Mouse (Mus musculus) gastrocnemius, postnatal 36 days (tissue): Measurements from ENCODE around the gene Clca4b. TPM values are rescaled to one million over a fixed set of nuclear protein-coding genes. Genes with fewer than 3 reads are reported as not detected.
"Not testable (repeated sequence)": the region's sequence is repeated elsewhere in the genome, so short reads cannot be mapped to it uniquely, and the experiment has no call there.

Source experiments
- DNase-seq, 2 experiments: peaks; one replicate each; pipeline ENCODE4 v3.0.0; 2022
- intact Hi-C: fragments of 180-260 bp; cut with DNase I; formaldehyde crosslinking; loops from one replicate; pipeline ENCODE4 v1.15.1; 2025
- long read RNA-seq, 2 experiments: library from polyadenylated mRNA; stranded (forward); transcript quantifications; one replicate each; pipeline ENCODE4 v2.0.0; 2021
- total RNA-seq, 2 experiments: library from RNA; stranded (reverse); gene quantifications; 2 replicates each; pipeline ENCODE4 v1.2.3; 2021

The Clca4b gene
- total RNA-seq: not detected
- long read RNA-seq, experiment 1: 0 reads
- long read RNA-seq, experiment 2: 0 reads

DNA sequence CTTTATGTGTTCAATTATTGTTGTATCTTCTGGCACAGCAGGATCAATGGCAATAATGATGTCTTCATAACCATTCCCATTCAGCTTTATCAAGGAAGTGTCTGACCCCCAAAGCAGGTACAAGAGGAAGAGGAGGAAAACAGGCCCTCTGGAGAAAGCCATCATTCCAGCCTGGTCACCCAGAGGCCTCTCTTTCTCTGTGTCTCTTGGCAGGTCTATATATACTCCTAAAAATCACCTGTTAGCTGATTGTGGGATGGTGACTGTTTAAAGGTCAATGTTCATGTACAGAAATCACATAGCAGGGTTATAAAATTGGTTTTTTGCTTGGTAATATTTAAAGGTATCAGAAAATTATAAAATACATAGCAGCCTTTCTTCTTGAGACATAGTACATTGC lies at the start of gene Clca4b:
Gene Clca4b (minus strand): TSS at position 195 of the 400 bp plus-strand sequence.
- intact Hi-C loops: no loop called here
- no peak for DNase-seq

DNA sequence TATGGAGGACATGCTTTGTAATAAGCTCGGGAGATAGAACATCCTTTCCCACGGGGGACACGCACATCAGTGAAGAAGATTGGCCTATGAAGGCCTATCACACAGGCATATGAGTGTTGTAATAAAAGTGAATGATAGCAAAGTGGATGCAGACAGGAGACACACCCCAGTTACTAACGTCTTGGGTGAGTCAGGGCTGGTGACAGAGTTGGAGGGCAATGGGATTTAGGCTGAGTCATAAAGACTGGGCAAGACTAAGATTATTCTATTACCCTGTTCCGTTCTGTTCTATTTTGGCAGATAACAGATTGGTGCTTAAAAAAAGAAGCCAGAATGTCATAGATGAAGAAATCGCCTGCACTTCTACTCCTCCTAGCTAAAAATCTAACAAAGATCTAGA lies 48.2 kb upstream of the Clca4b start:
- intact Hi-C loops: no loop called here
- DNase-seq: no peak

DNA sequence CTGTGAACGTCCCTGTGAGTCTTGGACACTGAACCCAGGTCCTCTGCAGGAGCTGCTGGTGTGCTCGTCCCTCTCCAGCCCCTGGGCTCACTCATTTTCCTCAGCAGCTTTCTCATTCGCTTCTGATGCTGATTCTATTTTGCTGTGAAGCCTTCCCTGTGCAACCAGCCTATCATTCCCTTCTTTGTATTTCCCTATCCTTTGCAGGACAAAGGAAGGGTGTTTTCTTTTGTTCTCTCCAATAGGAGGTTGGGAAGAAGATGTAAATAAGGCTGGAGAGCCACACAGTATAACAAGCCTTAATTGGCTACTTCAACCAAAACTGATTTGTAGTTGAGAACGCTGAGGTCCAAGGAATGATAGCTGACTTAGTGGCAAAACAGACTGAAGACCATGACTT lies 45.3 kb upstream of the Clca4b start:
- intact Hi-C loops: no loop called here
- no peak for DNase-seq

DNA sequence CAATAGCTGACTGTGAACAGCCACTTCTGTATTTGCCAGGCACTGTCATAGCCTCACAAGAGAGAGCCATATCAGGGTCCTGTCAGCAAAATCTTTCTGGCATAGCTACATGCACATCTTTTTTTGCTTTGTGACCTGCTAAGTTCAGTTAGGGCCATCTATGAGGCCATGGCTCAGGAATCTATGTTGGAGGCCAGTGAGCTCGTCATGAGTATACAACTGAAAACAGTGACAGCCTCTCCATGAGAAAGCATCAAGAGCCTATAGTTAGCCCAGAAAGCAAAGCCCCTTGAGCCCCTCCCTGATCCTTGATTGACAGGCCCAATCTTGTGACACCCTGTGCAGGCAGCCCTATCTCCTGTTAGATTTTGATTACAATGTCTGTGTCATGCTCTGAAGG lies 43.8 kb upstream of the Clca4b start:
- DNase-seq: no peak
- intact Hi-C loops: no loop called here

DNA sequence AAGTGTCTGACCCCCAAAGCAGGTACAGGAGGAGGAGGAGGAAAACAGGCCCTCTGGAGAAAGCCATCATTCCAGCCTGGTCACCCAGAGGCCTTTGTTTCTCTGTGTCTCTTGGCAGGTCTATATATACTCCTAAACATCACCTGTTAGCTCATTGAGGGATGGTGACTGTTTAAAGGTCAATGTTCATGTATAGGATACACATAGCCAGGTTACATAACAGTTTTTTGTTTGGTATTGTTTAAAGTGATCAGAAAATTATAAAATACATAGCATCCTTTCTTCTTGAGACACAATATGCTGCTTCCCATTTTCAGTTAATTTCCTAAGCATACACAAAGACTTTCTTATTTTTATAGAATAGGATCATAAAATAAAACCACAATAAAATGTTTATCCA lies 42.6 kb upstream of the Clca4b start, which contains the start of gene Clca4a:
Gene Clca4a (minus strand): TSS at position 101 of the 400 bp plus-strand sequence.
- intact Hi-C loops: no loop called here
- no peak for DNase-seq

DNA sequence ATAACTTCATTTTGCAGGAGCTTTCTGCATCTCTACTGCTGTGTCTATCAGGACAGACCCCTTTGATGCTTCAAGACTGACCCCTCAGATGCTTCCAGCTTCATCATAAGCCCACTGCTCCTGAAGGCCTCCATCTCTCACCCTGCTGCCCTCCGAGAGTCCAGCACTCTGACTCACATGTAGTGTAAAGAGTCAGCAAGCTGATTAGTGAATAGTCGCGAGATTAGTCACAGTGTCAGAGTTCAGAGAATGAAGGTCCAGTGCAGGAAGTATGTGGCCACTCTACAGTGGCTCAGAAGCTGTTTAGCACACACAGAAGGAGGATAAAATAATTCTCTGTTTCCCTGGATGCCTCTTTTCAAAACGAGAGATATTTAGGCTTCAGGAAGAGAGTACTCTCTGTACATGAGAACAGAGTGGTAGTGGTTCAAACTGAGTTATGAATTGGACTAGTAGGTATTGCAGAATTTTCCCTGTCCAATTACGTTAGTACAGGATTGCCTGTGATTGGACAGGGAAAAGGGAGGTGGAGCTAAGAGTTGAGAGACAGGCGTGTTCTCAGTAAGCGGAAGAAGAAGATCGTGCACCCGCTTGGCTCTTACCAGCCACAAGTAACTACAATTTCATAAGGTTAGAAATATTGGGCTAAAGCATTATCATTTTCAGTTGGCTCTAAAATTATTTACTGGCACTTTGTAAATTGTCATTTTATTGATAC lies 39.4 kb upstream of the Clca4b start:
- DNase-seq: no peak
- intact Hi-C loops: no loop called here

DNA sequence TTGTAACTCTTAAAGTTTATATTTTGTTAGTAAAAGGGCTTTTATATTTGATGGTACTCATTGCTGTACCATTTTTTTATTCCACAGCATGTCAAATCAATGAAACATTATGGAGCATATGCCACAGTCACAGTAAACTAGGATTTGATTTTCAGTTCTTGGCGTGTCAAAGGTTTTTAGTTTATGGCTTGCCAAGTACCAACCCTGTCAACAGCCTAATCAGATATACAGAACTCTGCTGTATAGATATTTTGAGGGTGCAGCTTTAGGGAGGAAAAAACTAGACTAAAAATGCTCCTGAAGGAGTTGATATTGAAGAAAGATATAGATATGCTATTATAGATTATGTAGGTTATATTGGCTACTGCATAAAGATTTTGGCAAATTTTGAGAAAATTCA lies 37.4 kb upstream of the Clca4b start:
- intact Hi-C loops: no loop called here

DNA sequence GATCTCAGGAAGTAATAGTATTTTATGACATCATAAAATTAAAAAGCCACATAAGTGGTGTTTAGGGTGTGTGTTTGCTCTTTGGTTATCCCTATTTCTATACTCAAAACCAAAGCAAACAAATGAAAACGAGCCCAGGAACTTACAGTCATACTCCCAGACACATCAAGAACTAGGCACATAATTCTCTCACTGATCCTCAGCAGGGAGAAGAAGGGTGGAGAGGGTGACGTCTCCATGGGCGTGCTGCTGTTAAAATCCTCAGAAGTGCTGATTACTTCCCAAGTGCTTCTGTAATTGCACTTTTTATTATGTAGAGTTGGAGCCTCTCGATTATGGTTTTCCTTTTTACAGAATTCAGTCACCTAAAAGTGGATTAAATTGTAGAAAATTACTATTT lies 33.7 kb upstream of the Clca4b start:
- intact Hi-C loops: no loop called here
- no peak for DNase-seq

More for the DNA sequence above, 37.4 kb upstream of the Clca4b start:
- no peak for DNase-seq

DNA sequence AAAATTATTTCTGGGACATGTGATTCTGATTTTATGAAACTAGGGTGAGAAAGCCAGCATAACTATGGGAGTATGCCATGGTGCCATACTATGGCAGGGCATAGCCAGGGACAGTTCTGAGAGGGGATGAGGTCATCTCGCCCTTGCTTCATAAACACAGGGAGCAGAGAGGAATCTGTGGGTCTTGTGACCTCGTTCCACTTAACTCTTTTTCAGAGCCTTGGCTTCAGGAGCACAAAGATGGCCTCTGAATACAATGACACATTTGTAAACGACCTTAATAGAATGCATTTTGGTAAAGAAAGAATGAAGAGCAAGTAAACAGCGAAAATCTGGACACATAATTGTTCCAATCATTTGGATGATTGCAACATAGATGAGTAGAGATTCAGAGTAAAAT lies 18.5 kb upstream of the Clca4b start:
- intact Hi-C loops: loop anchor here (5.0 kb wide), 1 partner anchor 89 kb away; no protein-coding TSS in a partner anchor
- no peak for DNase-seq

DNA sequence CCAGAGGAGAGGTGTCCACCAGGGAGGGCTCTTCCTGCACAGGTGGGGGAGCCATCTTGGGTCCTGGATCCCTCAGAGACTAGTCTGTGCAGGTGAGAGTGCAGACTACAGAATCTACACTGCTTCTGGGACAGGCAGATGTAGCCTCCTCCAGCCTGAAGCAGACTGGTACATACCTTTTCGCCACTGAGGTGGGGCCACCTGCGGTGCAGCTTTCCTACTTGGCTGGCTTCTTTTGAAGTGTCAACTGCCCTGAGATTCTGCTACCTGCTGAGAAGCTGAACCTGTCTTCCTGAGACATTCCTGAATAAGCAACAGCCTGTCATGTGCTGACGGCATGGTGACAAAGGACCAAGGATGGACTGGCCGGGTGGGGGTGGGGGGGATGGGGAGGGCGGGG lies 15.0 kb upstream of the Clca4b start:
- DNase-seq, intact Hi-C loops: not testable (repeated sequence)

DNA sequence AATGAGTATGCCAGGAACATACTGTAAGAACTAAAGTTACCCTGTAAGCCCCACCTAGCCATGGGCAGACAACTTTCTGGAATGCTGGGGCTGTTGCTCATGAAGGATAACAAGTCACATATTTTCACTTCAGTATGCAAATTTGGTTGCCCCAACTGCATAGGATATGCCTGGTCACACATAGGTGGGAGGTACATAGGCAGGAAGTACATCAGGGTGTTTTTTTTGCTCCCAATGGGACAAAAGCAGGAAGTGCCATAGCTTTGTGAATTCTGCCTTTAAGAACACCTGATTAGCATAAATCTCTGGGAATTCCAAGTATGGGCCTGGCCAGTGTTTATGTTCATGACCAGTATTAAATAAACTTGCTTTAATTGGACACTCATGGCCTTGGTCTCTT lies 1.3 kb upstream of the Clca4b start:
- DNase-seq, intact Hi-C loops: not testable (repeated sequence)

DNA sequence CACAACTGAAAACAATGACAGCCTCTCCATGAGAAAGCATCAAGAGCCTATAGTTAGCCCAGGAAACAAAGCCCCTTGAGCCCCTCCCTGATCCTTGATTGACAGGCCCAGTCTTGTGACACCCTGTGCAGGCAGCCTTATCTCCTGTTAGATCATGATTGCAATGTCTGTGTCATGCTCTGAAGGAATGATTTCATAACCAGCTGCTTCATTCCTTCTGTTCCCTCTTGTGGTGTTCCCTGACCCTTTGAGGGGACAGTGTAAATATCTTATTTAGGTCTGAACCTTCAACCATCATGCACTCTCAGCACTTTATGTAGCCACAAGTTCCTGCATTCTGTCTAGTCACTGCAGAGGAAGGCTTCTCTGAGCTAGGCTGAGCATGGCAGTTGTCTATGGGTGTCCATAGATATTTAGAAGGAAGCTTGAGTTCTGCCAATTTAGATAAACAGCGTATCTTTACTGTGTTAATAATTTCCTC lies 722 bp upstream of the Clca4b start:
- intact Hi-C loops: no loop called here

DNA sequence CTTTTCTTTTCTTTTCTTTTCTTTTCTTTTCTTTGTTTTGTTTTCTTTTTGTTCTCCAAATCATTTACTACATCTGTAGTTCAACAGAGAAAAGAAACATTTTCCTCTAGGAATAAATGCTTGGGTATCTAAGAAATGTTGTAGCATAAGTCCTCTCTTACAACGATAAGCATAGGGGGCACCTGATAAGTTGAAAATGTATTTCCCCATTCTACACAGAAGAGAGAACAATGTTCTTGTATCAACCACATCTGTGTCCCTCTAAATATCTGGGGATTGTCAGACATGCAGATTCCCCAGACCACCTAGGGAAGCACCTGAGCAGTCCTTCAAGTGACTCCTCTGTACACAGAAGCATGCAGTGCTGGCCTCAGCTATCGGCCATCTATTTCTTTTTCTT lies 18.3 kb downstream of the Clca4b start:
- intact Hi-C loops: no loop called here

More for the DNA sequence above, 722 bp upstream of the Clca4b start:
- DNase-seq: no peak

DNA sequence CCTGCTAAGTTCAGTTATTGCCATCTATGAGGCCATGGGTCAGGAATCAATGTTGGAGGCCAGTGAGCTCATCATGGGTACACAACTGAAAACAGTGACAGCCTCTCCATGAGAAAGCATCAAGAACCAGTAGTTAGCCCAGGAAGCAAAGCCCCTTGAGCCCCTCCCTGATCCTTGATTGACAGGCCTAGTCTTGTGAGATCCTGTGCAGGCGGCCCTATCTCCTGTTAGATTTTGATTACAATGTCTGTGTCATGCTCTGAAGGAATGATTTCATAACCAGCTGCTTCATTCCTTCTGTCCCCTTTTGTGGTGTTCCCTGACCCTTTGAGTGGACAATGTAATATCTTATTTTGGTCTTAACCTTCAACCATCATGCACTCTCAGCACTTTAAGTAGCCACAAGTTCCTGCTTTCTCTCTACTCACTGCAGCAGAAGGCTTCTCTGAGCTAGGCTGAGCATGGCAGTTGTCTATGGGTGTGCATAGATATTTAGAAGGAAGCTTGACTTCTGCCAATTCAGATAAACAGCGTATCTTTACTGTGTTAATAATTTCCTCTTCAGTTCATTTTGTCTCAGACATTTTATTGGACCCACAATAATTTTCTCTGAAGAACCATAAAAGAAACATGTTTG lies 35.2 kb downstream of the Clca4b start:
- DNase-seq: no peak
- intact Hi-C loops: no loop called here

More for the DNA sequence above, 18.3 kb downstream of the Clca4b start:
- no peak for DNase-seq

DNA sequence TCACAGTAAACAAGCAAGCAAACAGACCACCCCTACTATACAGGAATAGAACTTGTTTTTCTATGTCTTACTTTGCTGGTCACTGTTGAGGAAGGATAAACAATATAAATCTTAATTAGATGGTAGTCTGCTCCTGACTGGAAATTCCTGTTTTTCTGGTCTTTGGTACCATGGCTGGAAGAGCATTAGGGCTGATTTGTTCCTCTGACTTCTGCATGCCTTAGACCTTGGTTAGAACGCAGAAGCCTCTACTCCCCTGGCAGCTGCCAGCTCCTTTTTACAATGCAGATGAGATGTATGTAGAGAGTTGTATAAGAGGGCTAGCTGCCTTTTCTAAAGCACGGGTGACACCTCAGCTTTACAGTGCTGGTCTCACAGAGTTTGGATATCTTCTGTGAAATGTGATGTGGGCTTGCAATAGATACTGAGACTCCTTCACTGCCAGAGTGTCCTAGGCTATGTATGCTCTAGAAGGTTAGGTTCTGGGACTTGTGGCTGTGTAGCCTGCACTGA lies 42.0 kb downstream of the Clca4b start:
- intact Hi-C loops: no loop called here
- DNase-seq: no peak

DNA sequence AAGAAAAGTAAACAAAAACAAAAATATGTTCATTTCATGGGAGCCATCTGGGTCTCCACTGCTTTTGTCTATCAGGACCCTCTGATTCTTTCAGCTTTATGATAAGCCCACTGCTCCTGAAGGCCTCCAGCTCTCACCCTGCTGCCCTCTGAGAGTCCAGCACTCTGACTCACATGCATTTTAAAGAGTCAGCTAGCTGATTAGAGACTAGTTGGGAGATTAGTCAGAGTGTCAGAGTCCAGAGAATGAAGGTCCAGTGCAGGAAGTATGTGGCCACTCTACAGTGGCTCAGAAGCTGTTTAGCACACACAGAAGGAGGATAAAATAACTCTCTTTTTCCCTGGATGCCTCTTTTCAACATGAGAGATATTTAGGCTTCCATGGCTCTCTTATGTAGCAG lies 45.4 kb downstream of the Clca4b start:
- intact Hi-C loops: no loop called here
- DNase-seq: no peak

DNA sequence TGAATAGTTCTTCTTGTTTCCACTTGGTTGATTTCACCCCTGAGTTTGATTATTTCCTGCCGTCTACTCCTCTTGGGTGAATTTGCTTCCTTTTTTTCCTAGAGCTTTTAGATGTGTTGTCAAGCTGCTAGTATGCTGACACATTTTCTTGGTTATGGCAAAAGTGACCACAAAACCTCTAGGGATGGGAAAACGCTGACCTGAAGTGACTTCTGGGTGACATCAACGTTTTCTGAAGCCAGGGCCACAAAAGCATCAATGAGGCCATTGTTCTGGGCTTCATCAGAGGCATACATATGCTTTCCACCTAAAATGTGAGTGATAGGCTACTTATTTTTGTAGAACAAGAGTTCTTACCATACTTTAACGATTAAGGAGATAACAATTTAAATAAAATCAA lies 60.3 kb downstream of the Clca4b start:
- DNase-seq, intact Hi-C loops: not testable (repeated sequence)

Other genes with a start within 250 kb of the Clca4b start
- 100 to 1,000 TPM; 303 to 325 TPM for gene Sh3glb1, start 212.2 kb downstream of the Clca4b start, total RNA-seq
- gene Clca3a1, start 171.6 kb downstream of the Clca4b start, total RNA-seq: under 1 TPM in 1 of 2 experiments, not detected in 1; 0.15 TPM
- not detected for gene Clca3a2, start 113.0 kb downstream of the Clca4b start, total RNA-seq
- not detected for gene Clca3b, start 83.2 kb downstream of the Clca4b start, total RNA-seq
- gene Clca4a, start 42.5 kb upstream of the Clca4b start, total RNA-seq: not detected
- not detected for gene Clca1, start 100.2 kb upstream of the Clca4b start, total RNA-seq
- gene Clca2, start 166.9 kb upstream of the Clca4b start, total RNA-seq: under 1 TPM in 1 of 2 experiments, not detected in 1; 0.10 TPM
- gene Odf2l, start 186.1 kb upstream of the Clca4b start, total RNA-seq: 10 to 100 TPM in 1 of 2 experiments, 1 to 10 TPM in 1; 7.4 to 10.2 TPM